Mouse (Mus musculus): ENCODE results near the gene Lrrc23.
A peak's percentile ranks its signal among the peaks of the same experiment; 100 is the strongest.

Lrrc23 gene

GRCm38 (mm10) chr6:124741842-124742241 lies 37.7 kb downstream of the Lrrc23 start:
- no peak for DNase-seq (ENCODE audit: low spot score)

- peak; percentile 97 for DNase-seq (ENCODE audit: low spot score)
Measured at GRCm38 (mm10) chr6:124740888-124741761, 38.4 kb downstream of the Lrrc23 start, which contains the start of gene Grcc10. Gene Grcc10, minus strand, starts transcription at chr6:124741374.

- DNase-seq (ENCODE audit: low spot score): peak; percentile 61
Measured at GRCm38 (mm10) chr6:124740211-124740887, 39.2 kb downstream of the Lrrc23 start.

- no peak for DNase-seq (ENCODE audit: low spot score)
Measured at GRCm38 (mm10) chr6:124739231-124739796, 40.2 kb downstream of the Lrrc23 start.

GRCm38 (mm10) chr6:124738511-124739023 lies 41.0 kb downstream of the Lrrc23 start, which contains the start of gene Ptpn6:
Gene Ptpn6, minus strand, starts transcription at chr6:124738714.
- peak; percentile 30 for DNase-seq (ENCODE audit: low spot score)

GRCm38 (mm10) chr6:124737040-124737439 lies 42.5 kb downstream of the Lrrc23 start:
- no peak for DNase-seq (ENCODE audit: low spot score)

GRCm38 (mm10) chr6:124734417-124734816 lies 45.1 kb downstream of the Lrrc23 start:
- DNase-seq (ENCODE audit: low spot score): no peak

GRCm38 (mm10) chr6:124732476-124733370 lies 46.8 kb downstream of the Lrrc23 start:
- peak; percentile 71 for DNase-seq (ENCODE audit: low spot score)

- DNase-seq (ENCODE audit: low spot score): no peak
Measured at GRCm38 (mm10) chr6:124731038-124731437, 48.5 kb downstream of the Lrrc23 start.

GRCm38 (mm10) chr6:124729850-124730705 lies 49.4 kb downstream of the Lrrc23 start:
- peak; percentile 22 for DNase-seq (ENCODE audit: low spot score)

- no peak for DNase-seq (ENCODE audit: low spot score)
Measured at GRCm38 (mm10) chr6:124728621-124729020, 50.9 kb downstream of the Lrrc23 start.

GRCm38 (mm10) chr6:124724472-124724871 lies 55.1 kb downstream of the Lrrc23 start:
- DNase-seq (ENCODE audit: low spot score): no peak

- peak; percentile 56 for DNase-seq (ENCODE audit: low spot score)
Measured at GRCm38 (mm10) chr6:124723541-124723940, 56.0 kb downstream of the Lrrc23 start.

GRCm38 (mm10) chr6:124722876-124723473 lies 56.6 kb downstream of the Lrrc23 start:
- peak; percentile 19 for DNase-seq (ENCODE audit: low spot score)

GRCm38 (mm10) chr6:124720904-124721303 lies 58.6 kb downstream of the Lrrc23 start:
- DNase-seq (ENCODE audit: low spot score): peak; percentile 18
